Mouse (Mus musculus) E14TG2a.4 (cell line): ENCODE data around the gene Limd2.

Experiments
- CTCF ChIP-seq: conservative IDR thresholded peaks from 2 replicates; pipeline ENCODE4 v1.5.1; 2014; ENCODE audit warnings: low read length
- NANOG ChIP-seq: IDR thresholded peaks from 2 replicates; pipeline ENCODE4 v1.6.1; 2014; ENCODE audit warnings: borderline replicate concordance, low read length, mixed read lengths
- POU5F1 ChIP-seq: IDR thresholded peaks from 2 replicates; pipeline ENCODE4 v1.6.1; 2014; ENCODE audit warnings: low read length, borderline replicate concordance

DNA sequence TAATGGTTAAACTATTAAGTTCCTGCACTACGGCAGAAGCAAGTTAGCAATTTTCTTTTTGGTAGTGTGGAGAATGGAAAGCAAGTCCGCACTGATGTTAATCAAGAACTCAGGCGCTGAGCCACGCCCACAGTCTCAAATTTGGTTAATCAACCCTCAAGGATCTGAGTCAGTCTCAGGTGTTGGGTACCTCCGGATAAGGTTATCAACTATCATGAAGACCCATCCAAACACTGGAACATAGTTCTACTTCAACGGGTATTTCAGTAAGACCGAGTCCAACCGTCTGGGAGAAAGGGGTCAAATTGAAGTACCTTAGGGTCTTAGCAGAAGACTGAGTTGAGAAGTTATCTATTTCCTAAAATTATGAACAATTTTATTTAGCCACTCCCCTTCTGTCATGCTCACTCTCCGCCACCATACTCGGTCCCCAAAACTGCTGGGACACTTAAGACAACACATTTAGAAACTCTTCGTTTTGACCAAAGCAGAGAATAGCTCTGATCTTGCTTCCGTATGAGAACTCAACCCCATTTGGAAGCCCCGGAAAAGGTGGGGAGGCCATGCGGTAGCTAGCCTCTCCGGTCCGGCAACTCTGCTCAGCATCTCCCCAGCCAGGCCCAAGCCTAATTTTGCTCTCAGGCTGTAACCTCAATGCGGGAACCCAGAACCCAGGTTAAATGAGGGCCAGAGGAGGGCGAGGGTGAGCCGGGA, 32.2 kb upstream of the Limd2 start:
- no peak for TF ChIP-seq CTCF
- no peak for TF ChIP-seq POU5F1
- no peak for TF ChIP-seq NANOG
